Comparison of ENCODE assay signal across 8 mouse cellular contexts in the genomic region with DNA sequence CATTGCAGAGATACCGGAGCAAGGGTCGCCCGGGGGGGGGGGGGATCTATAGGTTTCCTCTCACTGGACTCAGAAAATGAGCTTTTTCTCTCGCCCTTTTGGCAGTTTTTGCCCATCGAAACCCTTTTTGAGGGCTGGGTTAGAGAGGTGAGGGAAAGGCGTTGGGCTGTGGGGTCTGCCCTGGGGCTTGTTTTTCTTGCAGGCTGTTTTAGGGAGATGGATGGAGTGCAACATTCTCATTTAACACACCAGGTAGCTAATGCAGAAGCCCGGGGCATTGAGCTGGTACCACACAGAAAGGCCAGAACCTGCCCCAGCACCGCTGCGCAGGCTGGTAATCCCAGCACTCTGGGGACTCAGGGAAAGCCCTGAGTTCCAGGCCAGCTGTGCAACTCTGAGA. TPM values are rescaled to one million over a fixed set of nuclear protein-coding genes. Genes with fewer than 3 reads are reported as not detected.
DNase-seq lines count a peak whose midpoint lies in the region; ATAC-seq lines count a peak whose summit lies in the region.

No protein-coding gene starts in this region.

- intact Hi-C loops in gastrocnemius, postnatal 36 days (cut with DNase I) = loop anchor here (10.0 kb wide), 1 partner anchor 108 kb away; no protein-coding TSS in a partner anchor

- H3K4me2 ChIP-seq in neural tube, embryonic 11.5 days (ENCODE audit: low read depth) = peak overlapping the region; percentile 41
- H3K4me2 ChIP-seq in hindbrain, embryonic 15.5 days = peak overlapping the region; percentile 61

- H3K9ac ChIP-seq in neural tube, embryonic 11.5 days (ENCODE audit: low read length) = peak overlapping the region; percentile 61
- H3K9ac ChIP-seq in hindbrain, embryonic 15.5 days = peak overlapping the region; percentile 47

- H3K27me3 ChIP-seq in neural tube, embryonic 11.5 days (ENCODE audit: control insufficient read depth, insufficient read depth, low read length) = no peaks in the 10 kb centered on the region
- H3K27me3 ChIP-seq in embryonic facial prominence, embryonic 10.5 days (replicated peaks; ENCODE audit: low read depth, poor library complexity, severe bottlenecking) = peaks cover 70% of the 10 kb centered on the region
- no peaks in the 10 kb centered on the region for H3K27me3 ChIP-seq in hindbrain, embryonic 15.5 days

- peak overlapping the region; percentile 28 for H3K4me3 ChIP-seq in neural tube, embryonic 11.5 days (ENCODE audit: low read depth, low read length)
- H3K4me3 ChIP-seq in embryonic facial prominence, embryonic 10.5 days = peak overlapping the region; percentile 73
- peak overlapping the region; percentile 63 for H3K4me3 ChIP-seq in hindbrain, embryonic 15.5 days
- H3K4me3 ChIP-seq in macrophage (ENCODE audit: inconsistent target) = peak overlapping the region; percentile 66

- no peaks in the 10 kb centered on the region for H3K9me3 ChIP-seq in neural tube, embryonic 11.5 days (ENCODE audit: control insufficient read depth, low read length)
- H3K9me3 ChIP-seq in embryonic facial prominence, embryonic 10.5 days = no peaks in the 10 kb centered on the region
- no peaks in the 10 kb centered on the region for H3K9me3 ChIP-seq in hindbrain, embryonic 15.5 days

- H3K36me3 ChIP-seq in neural tube, embryonic 11.5 days (ENCODE audit: control insufficient read depth, insufficient read depth, low read length) = peaks cover 5% of the 10 kb centered on the region
- peaks cover 27% of the 10 kb centered on the region for H3K36me3 ChIP-seq in embryonic facial prominence, embryonic 10.5 days (replicated peaks)
- H3K36me3 ChIP-seq in hindbrain, embryonic 15.5 days = peaks cover 17% of the 10 kb centered on the region
- H3K36me3 ChIP-seq in macrophage (ENCODE audit: inconsistent target) = no peaks in the 10 kb centered on the region

- no peaks in the 10 kb centered on the region for H3K79me2 ChIP-seq in macrophage (ENCODE audit: inconsistent target)

- no peak for DNase-seq in neural tube, embryonic 11.5 days (ENCODE audit: low spot score)
- no peak for DNase-seq in neural tube, embryonic 10.5 days (ENCODE audit: extremely low spot score, low spot score)
- DNase-seq in embryonic facial prominence, embryonic 10.5 days (ENCODE audit: low spot score) = no peak
- DNase-seq in thymus, postnatal 36 days = no peak
- no peak for DNase-seq in gastrocnemius, postnatal 36 days
- DNase-seq in testis, postnatal 10 days (ENCODE audit: low spot score) = no peak

- H3K4me1 ChIP-seq in neural tube, embryonic 11.5 days (ENCODE audit: control insufficient read depth, insufficient read depth, low read length) = peaks cover 6% of the 10 kb centered on the region; the same call in 1 of the 2 replicates
- peaks cover 21% of the 10 kb centered on the region for H3K4me1 ChIP-seq in embryonic facial prominence, embryonic 10.5 days
- peaks cover 31% of the 10 kb centered on the region for H3K4me1 ChIP-seq in hindbrain, embryonic 15.5 days (replicated peaks)

- H3K27ac ChIP-seq in neural tube, embryonic 11.5 days (ENCODE audit: low read depth, low read length) = peak overlapping the region; percentile 42
- H3K27ac ChIP-seq in embryonic facial prominence, embryonic 10.5 days (replicated peaks) = peak overlapping the region; percentile 90
- peak overlapping the region; percentile 86 for H3K27ac ChIP-seq in hindbrain, embryonic 15.5 days (replicated peaks)
- no peak overlapping the region for H3K27ac ChIP-seq in macrophage

- 19% methylated on average over 9 of the region's 9 CpGs for WGBS in neural tube, embryonic 11.5 days
- 15% methylated on average over 9 of the region's 9 CpGs for WGBS in embryonic facial prominence, embryonic 10.5 days
- 20% methylated on average over 9 of the region's 9 CpGs for WGBS in hindbrain, embryonic 15.5 days
- 58% methylated on average over 6 of the region's 9 CpGs for WGBS in macrophage (ENCODE audit: missing documents)

- no peak for ATAC-seq in neural tube, embryonic 11.5 days (ENCODE audit: insufficient read depth, low FRiP score, low TSS enrichment)
- ATAC-seq in hindbrain, embryonic 15.5 days (ENCODE audit: low FRiP score, low read depth) = no peak

RNA-seq across cellular contexts. Expression of a gene that starts 0.6 kb away (rescaled TPM):
- 936 and 950 TPM in 2 replicates for polyA plus RNA-seq in neural tube, embryonic 11.5 days (2014; fragmentation: Nextera tagmentation; extraction: Ambion mirVana)
- polyA plus RNA-seq in embryonic facial prominence, embryonic 10.5 days (2016; fragmentation: Nextera tagmentation; extraction: Ambion mirVana) = 696 and 702 TPM in 2 replicates
- polyA plus RNA-seq in hindbrain, embryonic 15.5 days (2015; fragmentation: Nextera tagmentation; extraction: Ambion mirVana) = 922 and 962 TPM in 2 replicates
- 10 to 100 TPM in 9 of 26 experiments, 1 to 10 TPM in 17; 1.9 to 45.4 (median 7.5) TPM for total RNA-seq in macrophage (2018; cell fraction: chromatin; rRNA removed)
- 10 to 100 TPM in 13 of 26 experiments, 1 to 10 TPM in 13; 2.8 to 30.9 (median 12.4) TPM for total RNA-seq in macrophage (2018; cell fraction: cytosol; rRNA removed)
- total RNA-seq in macrophage (2018; cell fraction: nucleus; rRNA removed) = 10 to 100 TPM in 13 of 26 experiments, 1 to 10 TPM in 13; 2.6 to 26.0 (median 9.0) TPM
- polyA plus RNA-seq in macrophage (2018) = 24.9 to 36.9 TPM (median 27.6 TPM) in 3 replicates
- total RNA-seq in gastrocnemius, postnatal 36 days (2021) = 10 to 100 TPM; 24.2 to 24.8 TPM

Comparison
In these comparisons a context has a peak if more than half of its experiments do, and no peak if none do; other contexts are left out.
1. RNA of a gene that starts 0.6 kb away (polyA plus RNA-seq): 922 to 962 TPM in hindbrain, embryonic 15.5 days, 936 to 950 TPM in neural tube, embryonic 11.5 days and 696 to 702 TPM in embryonic facial prominence, embryonic 10.5 days; 24.9 to 36.9 TPM in macrophage; every median in the first group is over 10 times any median in the second.
2. Peak in every context shown above with its lines, with median percentiles within 50 percentile points of each other: H3K4me3 ChIP-seq.